Mouse (Mus musculus) heart, postnatal 0 days (tissue): Measurements from ENCODE around the gene Tbata.

ENCODE experiments used
- CTCF ChIP-seq: IDR thresholded peaks from 2 replicates; pipeline ENCODE4 v1.5.1; 2016; ENCODE audit warnings: antibody characterized with exemption, control low read depth, low read depth
- EP300 ChIP-seq: IDR thresholded peaks from 2 replicates; pipeline ENCODE4 v1.6.1; 2016; ENCODE audit warnings: antibody characterized with exemption, low read depth

- TF ChIP-seq CTCF, result no peak
- no peak for TF ChIP-seq EP300
Observed at GRCm38 (mm10) chr10:61152131-61152530, 19.6 kb upstream of the Tbata start.
